Mouse (Mus musculus): ENCODE measurements around the gene Shisa8. TPM values are rescaled to one million over a fixed set of nuclear protein-coding genes. Genes with fewer than 3 reads are reported as not detected.
A peak's percentile ranks its signal among the peaks of the same experiment; 100 is the strongest.
"Not testable (repeated sequence)": the region's sequence is repeated elsewhere in the genome, so short reads cannot be mapped to it uniquely, and the experiment has no call there.

Gene Shisa8
- polyA plus RNA-seq (2014; fragmentation: Nextera tagmentation; extraction: Ambion mirVana), result 0.30 and 0.46 TPM in 2 replicates

- Histone ChIP-seq H3K36me3 (ENCODE audit: control insufficient read depth, insufficient read depth, low read length) (no peaks in the 10 kb centered on the region), H3K4me1 (ENCODE audit: control insufficient read depth, insufficient read depth, low read length) (peaks cover 14% of the 10 kb centered on the region), H3K4me2 (ENCODE audit: low read depth) (peak within 1 kb of the TSS; percentile 52), H3K27ac (ENCODE audit: low read depth, low read length) (no peak within 1 kb of the TSS), H3K9ac (ENCODE audit: low read length) (peak within 1 kb of the TSS; percentile 26), H3K9me3 (ENCODE audit: control insufficient read depth, low read length) (no peaks in the 10 kb centered on the region), H3K27me3 (ENCODE audit: control insufficient read depth, insufficient read depth, low read length) (peaks cover 64% of the 10 kb centered on the region), H3K4me3 (ENCODE audit: low read depth, low read length) (peak within 1 kb of the TSS; percentile 34)
- 0% methylated on average over 34 of the region's 34 CpGs for WGBS
- DNase-seq (ENCODE audit: low spot score) (no peak), ATAC-seq (ENCODE audit: insufficient read depth, low FRiP score, low TSS enrichment) (no peak)
Measured at GRCm38 (mm10) chr15:82212752-82213063, at the start of gene Shisa8. TSS of gene Shisa8 (minus strand) at chr15:82212815.

GRCm38 (mm10) chr15:82259510-82259909 lies 46.9 kb upstream of the Shisa8 start:
- Histone ChIP-seq H3K4me1 (ENCODE audit: control insufficient read depth, insufficient read depth, low read length) (peaks cover 11% of the 10 kb centered on the region), H3K4me3 (ENCODE audit: low read depth, low read length) (no peak overlapping the region), H3K27ac (ENCODE audit: low read depth, low read length) (no peak overlapping the region), H3K9ac (ENCODE audit: low read length) (no peak overlapping the region), H3K4me2 (ENCODE audit: low read depth) (no peak overlapping the region), H3K36me3 (ENCODE audit: control insufficient read depth, insufficient read depth, low read length) (no peaks in the 10 kb centered on the region), H3K9me3 (ENCODE audit: control insufficient read depth, low read length) (no peaks in the 10 kb centered on the region), H3K27me3 (ENCODE audit: control insufficient read depth, insufficient read depth, low read length) (no peaks in the 10 kb centered on the region)
- no peak for ATAC-seq (ENCODE audit: insufficient read depth, low FRiP score, low TSS enrichment)
- 13% methylated on average over 16 of the region's 16 CpGs for WGBS
- DNase-seq (ENCODE audit: low spot score), result peak; percentile 82

- peak overlapping the region; percentile 67; the same call in 1 of the 2 replicates for H3K27ac ChIP-seq (ENCODE audit: low read depth, low read length)
- H3K36me3 ChIP-seq (ENCODE audit: control insufficient read depth, insufficient read depth, low read length), result no peaks in the 10 kb centered on the region
- peak overlapping the region; percentile 16 for H3K4me3 ChIP-seq (ENCODE audit: low read depth, low read length)
- DNase-seq (ENCODE audit: low spot score) (peak; percentile 75), ATAC-seq (ENCODE audit: insufficient read depth, low FRiP score, low TSS enrichment) (peak; percentile 81)
- H3K4me1 ChIP-seq (ENCODE audit: control insufficient read depth, insufficient read depth, low read length), result peaks cover 11% of the 10 kb centered on the region
- H3K4me2 ChIP-seq (ENCODE audit: low read depth), result peak overlapping the region; percentile 32
- H3K9me3 ChIP-seq (ENCODE audit: control insufficient read depth, low read length), result no peaks in the 10 kb centered on the region
- H3K27me3 ChIP-seq (ENCODE audit: control insufficient read depth, insufficient read depth, low read length), result no peaks in the 10 kb centered on the region
- WGBS, result 34% methylated on average over 10 of the region's 10 CpGs
- H3K9ac ChIP-seq (ENCODE audit: low read length), result peak overlapping the region; percentile 9
Measured at GRCm38 (mm10) chr15:82255944-82256383, 43.3 kb upstream of the Shisa8 start.

- ATAC-seq (ENCODE audit: insufficient read depth, low FRiP score, low TSS enrichment) (no peak), DNase-seq (ENCODE audit: low spot score) (no peak)
- WGBS, result 52% methylated on average over 4 of the region's 4 CpGs
- H3K9ac ChIP-seq (ENCODE audit: low read length), result no peak overlapping the region
- peaks cover 11% of the 10 kb centered on the region for H3K4me1 ChIP-seq (ENCODE audit: control insufficient read depth, insufficient read depth, low read length)
- H3K4me2 ChIP-seq (ENCODE audit: low read depth), result no peak overlapping the region
- H3K27ac ChIP-seq (ENCODE audit: low read depth, low read length), result no peak overlapping the region
- no peaks in the 10 kb centered on the region for H3K36me3 ChIP-seq (ENCODE audit: control insufficient read depth, insufficient read depth, low read length)
- H3K9me3 ChIP-seq (ENCODE audit: control insufficient read depth, low read length), result no peaks in the 10 kb centered on the region
- H3K4me3 ChIP-seq (ENCODE audit: low read depth, low read length), result no peak overlapping the region
- no peaks in the 10 kb centered on the region for H3K27me3 ChIP-seq (ENCODE audit: control insufficient read depth, insufficient read depth, low read length)
Measured at GRCm38 (mm10) chr15:82255248-82255647, 42.6 kb upstream of the Shisa8 start.

- ATAC-seq (ENCODE audit: insufficient read depth, low FRiP score, low TSS enrichment), result no peak
- H3K4me2 ChIP-seq (ENCODE audit: low read depth), result no peak within 1 kb of the TSS
- H3K9me3 ChIP-seq (ENCODE audit: control insufficient read depth, low read length), result no peaks in the 10 kb centered on the region
- peaks cover 11% of the 10 kb centered on the region for H3K4me1 ChIP-seq (ENCODE audit: control insufficient read depth, insufficient read depth, low read length)
- H3K36me3 ChIP-seq (ENCODE audit: control insufficient read depth, insufficient read depth, low read length), result no peaks in the 10 kb centered on the region
- H3K27ac ChIP-seq (ENCODE audit: low read depth, low read length), result no peak within 1 kb of the TSS
- DNase-seq (ENCODE audit: low spot score), result no peak
- H3K9ac ChIP-seq (ENCODE audit: low read length), result no peak within 1 kb of the TSS
- 93% methylated on average over 6 of the region's 6 CpGs for WGBS
- no peaks in the 10 kb centered on the region for H3K27me3 ChIP-seq (ENCODE audit: control insufficient read depth, insufficient read depth, low read length)
- H3K4me3 ChIP-seq (ENCODE audit: low read depth, low read length), result no peak within 1 kb of the TSS
Measured at GRCm38 (mm10) chr15:82252097-82252496, 39.5 kb upstream of the Shisa8 start, which contains the start of gene 1500009C09Rik. TSS of gene 1500009C09Rik (plus strand) at chr15:82252397.

GRCm38 (mm10) chr15:82251579-82251978 lies 39.0 kb upstream of the Shisa8 start:
- no peak for DNase-seq (ENCODE audit: low spot score)
- WGBS, result 95% methylated on average over 3 of the region's 3 CpGs

GRCm38 (mm10) chr15:82247131-82247776 lies 34.6 kb upstream of the Shisa8 start:
- H3K27ac ChIP-seq (ENCODE audit: low read depth, low read length), result no peak overlapping the region
- H3K36me3 ChIP-seq (ENCODE audit: control insufficient read depth, insufficient read depth, low read length), result no peaks in the 10 kb centered on the region
- peaks cover 2% of the 10 kb centered on the region; the same call in 1 of the 2 replicates for H3K4me1 ChIP-seq (ENCODE audit: control insufficient read depth, insufficient read depth, low read length)
- H3K4me2 ChIP-seq (ENCODE audit: low read depth), result no peak overlapping the region
- no peak overlapping the region for H3K9ac ChIP-seq (ENCODE audit: low read length)
- ATAC-seq (ENCODE audit: insufficient read depth, low FRiP score, low TSS enrichment) (no peak), DNase-seq (ENCODE audit: low spot score) (no peak)
- no peaks in the 10 kb centered on the region for H3K9me3 ChIP-seq (ENCODE audit: control insufficient read depth, low read length)
- H3K27me3 ChIP-seq (ENCODE audit: control insufficient read depth, insufficient read depth, low read length), result no peaks in the 10 kb centered on the region
- H3K4me3 ChIP-seq (ENCODE audit: low read depth, low read length), result no peak overlapping the region
- 87% methylated on average over 3 of the region's 3 CpGs for WGBS

More at GRCm38 (mm10) chr15:82251579-82251978, 39.0 kb upstream of the Shisa8 start:
- no peak for ATAC-seq (ENCODE audit: insufficient read depth, low FRiP score, low TSS enrichment)
- H3K4me2 ChIP-seq (ENCODE audit: low read depth), result no peak overlapping the region
- no peaks in the 10 kb centered on the region for H3K36me3 ChIP-seq (ENCODE audit: control insufficient read depth, insufficient read depth, low read length)
- H3K9ac ChIP-seq (ENCODE audit: low read length), result no peak overlapping the region
- H3K27ac ChIP-seq (ENCODE audit: low read depth, low read length), result no peak overlapping the region
- no peak overlapping the region for H3K4me3 ChIP-seq (ENCODE audit: low read depth, low read length)
- H3K4me1 ChIP-seq (ENCODE audit: control insufficient read depth, insufficient read depth, low read length), result peaks cover 11% of the 10 kb centered on the region
- no peaks in the 10 kb centered on the region for H3K27me3 ChIP-seq (ENCODE audit: control insufficient read depth, insufficient read depth, low read length)
- no peaks in the 10 kb centered on the region for H3K9me3 ChIP-seq (ENCODE audit: control insufficient read depth, low read length)

- H3K9ac ChIP-seq (ENCODE audit: low read length), result peak overlapping the region; percentile 49
- not testable (repeated sequence) for DNase-seq (ENCODE audit: low spot score); H3K9me3 ChIP-seq (ENCODE audit: control insufficient read depth, low read length); H3K36me3 ChIP-seq (ENCODE audit: control insufficient read depth, insufficient read depth, low read length); H3K4me1 ChIP-seq (ENCODE audit: control insufficient read depth, insufficient read depth, low read length); H3K27me3 ChIP-seq (ENCODE audit: control insufficient read depth, insufficient read depth, low read length); ATAC-seq (ENCODE audit: insufficient read depth, low FRiP score, low TSS enrichment)
- H3K27ac ChIP-seq (ENCODE audit: low read depth, low read length), result peak overlapping the region; percentile 73; the same call in 1 of the 2 replicates
- 20% methylated on average over 9 of the region's 9 CpGs for WGBS
- H3K4me3 ChIP-seq (ENCODE audit: low read depth, low read length), result peak overlapping the region; percentile 67
- peak overlapping the region; percentile 56 for H3K4me2 ChIP-seq (ENCODE audit: low read depth)
Measured at GRCm38 (mm10) chr15:82244805-82245161, 32.2 kb upstream of the Shisa8 start.

Data from neural tube, embryonic 11.5 days (tissue).